Mouse (Mus musculus) liver, adult 2 months (tissue): ENCODE data around the gene Acoxl. TPM values are rescaled to one million over a fixed set of nuclear protein-coding genes. Genes with fewer than 3 reads are reported as not detected.

Source experiments
- DNase-seq: peaks from one replicate; pipeline ENCODE4 v3.0.0-alpha.2; 2011; ENCODE audit warnings: low read depth, low spot score; ENCODE audit errors: extremely low read depth
- H3K27ac ChIP-seq: fragments of 200-500 bp; replicated peaks from 2 replicates; pipeline ENCODE4 v1.5.1; 2012; ENCODE audit warnings: low read depth, mild to moderate bottlenecking, control low read depth, inconsistent platforms, low read length; ENCODE audit not compliant: insufficient read depth
- H3K27me3 ChIP-seq: fragments of 200-500 bp; 2 replicates; pipeline ENCODE4 v1.6.1; 2012; ENCODE audit warnings: mild to moderate bottlenecking, moderate library complexity, low read length, inconsistent platforms; ENCODE audit not compliant: control insufficient read depth, insufficient read depth
- H3K36me3 ChIP-seq: fragments of 200-500 bp; 2 replicates; pipeline ENCODE4 v1.6.1; 2012; ENCODE audit warnings: low read length, inconsistent platforms; ENCODE audit not compliant: control insufficient read depth, insufficient read depth
- H3K4me1 ChIP-seq: fragments of 200-500 bp; 2 replicates; pipeline ENCODE4 v1.6.1; 2011; ENCODE audit warnings: low read length; ENCODE audit not compliant: control insufficient read depth, insufficient read depth
- H3K4me3 ChIP-seq: fragments of 200-500 bp; 2 replicates; pipeline ENCODE4 v1.5.1; 2011; ENCODE audit warnings: low read depth, mild to moderate bottlenecking, control low read depth, low read length, moderate library complexity; ENCODE audit not compliant: insufficient read depth
- H3K79me2 ChIP-seq: fragments of 200-500 bp; 2 replicates; pipeline ENCODE4 v1.6.1; 2012; ENCODE audit warnings: inconsistent platforms, mild to moderate bottlenecking, low read length, moderate library complexity; ENCODE audit not compliant: control insufficient read depth, insufficient read depth
- H3K9ac ChIP-seq: fragments of 200-500 bp; 2 replicates; pipeline ENCODE4 v1.6.1; 2012; ENCODE audit warnings: low read depth, mild to moderate bottlenecking, control low read depth, inconsistent platforms, low read length
- CTCF ChIP-seq: fragments of 200-500 bp; IDR thresholded peaks from 2 replicates; pipeline ENCODE4 v1.5.1; 2011; ENCODE audit warnings: low read depth, low read length, control low read depth
- POLR2A ChIP-seq: fragments of 200-500 bp; IDR thresholded peaks from 2 replicates; pipeline ENCODE4 v1.6.1; 2011; ENCODE audit warnings: low read length, control low read depth; ENCODE audit not compliant: insufficient read depth; ENCODE audit errors: extremely low read depth
- WGBS: fragments of 180-500 bp; shearing (Covaris S2); methylation state at CpG from one replicate; pipeline ENCODE4 v1.1.7; 2018; 5-methylcytosine and 5-hydroxymethylcytosine counted together
- polyA plus RNA-seq: library from polyadenylated mRNA; depleted of rRNA; stranded (reverse); fragments of >200 nt; gene quantifications from 2 replicates; pipeline ENCODE4 v1.2.3, GENCODE M21; 2012
- total RNA-seq: library from RNA; depleted of rRNA; stranded (reverse); fragments of >200 nt; gene quantifications from 2 replicates; pipeline ENCODE4 v1.2.3, GENCODE M21; 2014

Acoxl gene
- total and polyA plus RNA-seq, 2 experiments, result not detected

GRCm38 (mm10) chr2:128015602-128016001 lies 176.9 kb downstream of the Acoxl start:
- no peak for TF ChIP-seq CTCF
- no peak for TF ChIP-seq POLR2A
- Histone ChIP-seq H3K27ac (no peak overlapping the region), H3K4me1 (no peaks in the 10 kb centered on the region), H3K4me3 (no peak overlapping the region), H3K9ac (no peak overlapping the region), H3K36me3 (no peaks in the 10 kb centered on the region), H3K27me3 (no peaks in the 10 kb centered on the region), H3K79me2 (no peaks in the 10 kb centered on the region)
- no peak for DNase-seq
- 78% methylated on average over 8 of the region's 8 CpGs for WGBS

GRCm38 (mm10) chr2:128020039-128020907 lies 181.6 kb downstream of the Acoxl start:
- no peak for DNase-seq
- Histone ChIP-seq H3K79me2 (no peaks in the 10 kb centered on the region), H3K27me3 (no peaks in the 10 kb centered on the region), H3K36me3 (no peaks in the 10 kb centered on the region), H3K4me1 (no peaks in the 10 kb centered on the region), H3K27ac (no peak overlapping the region), H3K4me3 (no peak overlapping the region), H3K9ac (no peak overlapping the region)
- no peak for TF ChIP-seq POLR2A
- no peak for TF ChIP-seq CTCF
- WGBS, result 61% methylated on average over 7 of the region's 7 CpGs

GRCm38 (mm10) chr2:128020908-128021193 lies 182.2 kb downstream of the Acoxl start:
- H3K4me3 ChIP-seq, result no peak overlapping the region
- DNase-seq, result no peak
- no peak overlapping the region for H3K9ac ChIP-seq
- no peaks in the 10 kb centered on the region for H3K79me2 ChIP-seq
- no peaks in the 10 kb centered on the region for H3K36me3 ChIP-seq
- no peaks in the 10 kb centered on the region for H3K27me3 ChIP-seq
- H3K4me1 ChIP-seq, result no peaks in the 10 kb centered on the region
- TF ChIP-seq POLR2A, result no peak
- no peak for TF ChIP-seq CTCF
- H3K27ac ChIP-seq, result no peak overlapping the region

GRCm38 (mm10) chr2:128023855-128024254 lies 185.2 kb downstream of the Acoxl start:
- TF ChIP-seq CTCF (no peak), POLR2A (no peak)

GRCm38 (mm10) chr2:128027696-128028095 lies 189.0 kb downstream of the Acoxl start:
- Histone ChIP-seq H3K27ac (no peak overlapping the region), H3K36me3 (no peaks in the 10 kb centered on the region), H3K27me3 (no peaks in the 10 kb centered on the region), H3K9ac (no peak overlapping the region), H3K79me2 (no peaks in the 10 kb centered on the region), H3K4me1 (no peaks in the 10 kb centered on the region), H3K4me3 (no peak overlapping the region)
- 82% methylated on average over 12 of the region's 12 CpGs for WGBS
- no peak for TF ChIP-seq CTCF
- no peak for TF ChIP-seq POLR2A
- no peak for DNase-seq

More at GRCm38 (mm10) chr2:128023855-128024254, 185.2 kb downstream of the Acoxl start:
- no peak overlapping the region for H3K9ac ChIP-seq
- no peaks in the 10 kb centered on the region for H3K36me3 ChIP-seq
- no peaks in the 10 kb centered on the region for H3K79me2 ChIP-seq
- H3K4me1 ChIP-seq, result no peaks in the 10 kb centered on the region
- 82% methylated on average over 2 of the region's 2 CpGs for WGBS
- no peak for DNase-seq
- H3K4me3 ChIP-seq, result no peak overlapping the region
- no peak overlapping the region for H3K27ac ChIP-seq
- no peaks in the 10 kb centered on the region for H3K27me3 ChIP-seq

- no peak for DNase-seq
- Histone ChIP-seq H3K27ac (no peak overlapping the region), H3K36me3 (no peaks in the 10 kb centered on the region), H3K27me3 (no peaks in the 10 kb centered on the region), H3K4me3 (no peak overlapping the region), H3K79me2 (no peaks in the 10 kb centered on the region), H3K4me1 (no peaks in the 10 kb centered on the region), H3K9ac (no peak overlapping the region)
- TF ChIP-seq POLR2A (no peak), CTCF (no peak)
- 90% methylated on average over 2 of the region's 2 CpGs for WGBS
These were observed 191.3 kb downstream of the Acoxl start for GRCm38 (mm10) chr2:128029968-128030367.
